Mouse (Mus musculus) intestine, embryonic 14.5 days (tissue): ENCODE data around the gene Pon2. TPM values are rescaled to one million over a fixed set of nuclear protein-coding genes. Genes with fewer than 3 reads are reported as not detected.

Experiments
- ATAC-seq: fragments of 200-750 bp; cut with Nextera tagmentation; replicated peaks from 2 replicates; pipeline ENCODE4 v1.8.0; 2017; ENCODE audit warnings: low read depth, moderate number of reproducible peaks, moderate TSS enrichment, moderate library complexity; ENCODE audit not compliant: low FRiP score, low TSS enrichment
- DNase-seq: peaks from one replicate; pipeline ENCODE4 v3.0.0-alpha.2; 2018; ENCODE audit warnings: low spot score
- H3K27ac ChIP-seq: fragments of 300-500 bp; sonication (generic); 2 replicates; pipeline ENCODE4 v1.5.1; 2014; ENCODE audit warnings: low read depth, mild to moderate bottlenecking, control low read depth
- H3K27me3 ChIP-seq: fragments of 300-500 bp; sonication (generic); replicated peaks from 2 replicates; pipeline ENCODE4 v1.6.1; 2014; ENCODE audit warnings: low read length, control low read depth; ENCODE audit not compliant: control insufficient read depth, insufficient read depth
- H3K36me3 ChIP-seq: fragments of 300-500 bp; sonication (generic); 2 replicates; pipeline ENCODE4 v1.6.1; 2014; ENCODE audit warnings: low read length, control low read depth; ENCODE audit not compliant: control insufficient read depth, insufficient read depth
- H3K4me1 ChIP-seq: fragments of 300-500 bp; sonication (generic); replicated peaks from 2 replicates; pipeline ENCODE4 v1.6.1; 2014; ENCODE audit warnings: low read length, control low read depth, mixed read lengths; ENCODE audit not compliant: control insufficient read depth, insufficient read depth
- H3K4me2 ChIP-seq: fragments of 300-500 bp; sonication (generic); 2 replicates; pipeline ENCODE4 v1.6.1; 2014; ENCODE audit warnings: low read length
- H3K4me3 ChIP-seq: fragments of 300-500 bp; sonication (generic); 2 replicates; pipeline ENCODE4 v1.5.1; 2014; ENCODE audit warnings: low read depth, low read length, control low read depth, mixed read lengths
- H3K9ac ChIP-seq: fragments of 300-500 bp; sonication (generic); 2 replicates; pipeline ENCODE4 v1.6.1; 2014; ENCODE audit warnings: mild to moderate bottlenecking, low read length
- H3K9me3 ChIP-seq: fragments of 300-500 bp; sonication (generic); 2 replicates; pipeline ENCODE4 v1.6.1; 2016; ENCODE audit warnings: low read length, control low read depth; ENCODE audit not compliant: control insufficient read depth
- WGBS: fragments of 180-500 bp; shearing (Covaris S2); extraction: QIAGEN DNeasy Blood & Tissue Kit; methylation state at CpG from one replicate; pipeline ENCODE4 v1.1.7; 2014; 5-methylcytosine and 5-hydroxymethylcytosine counted together
- polyA plus RNA-seq: library from polyadenylated mRNA; unstranded; fragments of >200 nt; fragmentation: Nextera tagmentation; extraction: Ambion mirVana; gene quantifications from 2 replicates; pipeline ENCODE4 v1.2.1, GENCODE M21; 2014

Gene Pon2
- polyA plus RNA-seq, 1 experiment from 2014 or later, result 35.9 TPM

- Histone ChIP-seq H3K9me3 (no peaks in the 10 kb centered on the region), H3K36me3 (no peaks in the 10 kb centered on the region), H3K27me3 (no peaks in the 10 kb centered on the region), H3K4me1 (no peaks in the 10 kb centered on the region), H3K9ac (peak overlapping the region; percentile 74), H3K27ac (peak overlapping the region; percentile 80), H3K4me3 (peak overlapping the region; percentile 65), H3K4me2 (peak overlapping the region; percentile 65)
- peak; percentile 71 for DNase-seq
- ATAC-seq, result peak; percentile 55
- 6% methylated on average over 23 of the region's 25 CpGs for WGBS
Observed at GRCm38 (mm10) chr6:5297321-5298091, 749 bp downstream of the Pon2 start.

DNA sequence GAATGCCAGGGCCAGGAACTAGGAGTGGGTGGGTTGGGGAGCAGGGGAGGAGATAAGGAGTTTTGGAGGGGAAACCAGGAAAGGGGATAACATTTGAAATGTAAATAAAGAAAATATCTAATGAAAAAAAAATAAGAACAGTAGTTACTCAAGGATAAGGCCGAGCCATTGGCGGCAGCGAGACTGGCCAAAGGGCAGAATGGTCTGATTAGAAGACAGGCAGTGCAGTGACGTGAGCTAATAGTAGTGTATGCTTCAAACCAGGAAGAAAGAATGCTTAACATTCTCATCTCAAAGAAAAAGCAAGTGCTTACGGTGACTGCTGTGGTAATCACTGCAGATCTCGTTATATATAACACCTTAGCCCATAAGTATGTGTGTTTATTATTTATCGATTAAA lies 2.2 kb downstream of the Pon2 start:
- no peak for DNase-seq
- H3K9me3 ChIP-seq, result no peaks in the 10 kb centered on the region
- no peaks in the 10 kb centered on the region for H3K27me3 ChIP-seq
- no peak overlapping the region for H3K4me2 ChIP-seq
- ATAC-seq, result no peak
- H3K9ac ChIP-seq, result no peak overlapping the region
- H3K4me3 ChIP-seq, result no peak overlapping the region
- H3K4me1 ChIP-seq, result no peaks in the 10 kb centered on the region; the same call in 1 of the 2 replicates
- WGBS, result 97% methylated on average over 7 of the region's 7 CpGs
- no peaks in the 10 kb centered on the region for H3K36me3 ChIP-seq
- H3K27ac ChIP-seq, result no peak overlapping the region

- H3K9me3 ChIP-seq, result no peaks in the 10 kb centered on the region
- 91% methylated on average over 16 of the region's 16 CpGs for WGBS
Observed at GRCm38 (mm10) chr6:5294659-5295449, 3.4 kb downstream of the Pon2 start.

GRCm38 (mm10) chr6:5292841-5293240 lies 5.4 kb downstream of the Pon2 start:
- Histone ChIP-seq H3K27me3 (no peaks in the 10 kb centered on the region), H3K9ac (no peak overlapping the region), H3K27ac (no peak overlapping the region), H3K4me1 (peaks cover 6% of the 10 kb centered on the region), H3K4me3 (no peak overlapping the region), H3K9me3 (no peaks in the 10 kb centered on the region), H3K36me3 (0 out of 2 replicates have a peak, but pooled peaks cover 3% of the 10 kb centered on the region), H3K4me2 (no peak overlapping the region)
- no peak for ATAC-seq
- WGBS, result 76% methylated on average over 5 of the region's 5 CpGs
- no peak for DNase-seq

More at GRCm38 (mm10) chr6:5294659-5295449, 3.4 kb downstream of the Pon2 start:
- DNase-seq, result no peak
- H3K27me3 ChIP-seq, result no peaks in the 10 kb centered on the region
- no peaks in the 10 kb centered on the region; the same call in 1 of the 2 replicates for H3K4me1 ChIP-seq
- no peak overlapping the region for H3K4me3 ChIP-seq
- H3K36me3 ChIP-seq, result no peaks in the 10 kb centered on the region
- no peak overlapping the region for H3K9ac ChIP-seq
- no peak overlapping the region for H3K27ac ChIP-seq
- no peak for ATAC-seq
- H3K4me2 ChIP-seq, result no peak overlapping the region

DNA sequence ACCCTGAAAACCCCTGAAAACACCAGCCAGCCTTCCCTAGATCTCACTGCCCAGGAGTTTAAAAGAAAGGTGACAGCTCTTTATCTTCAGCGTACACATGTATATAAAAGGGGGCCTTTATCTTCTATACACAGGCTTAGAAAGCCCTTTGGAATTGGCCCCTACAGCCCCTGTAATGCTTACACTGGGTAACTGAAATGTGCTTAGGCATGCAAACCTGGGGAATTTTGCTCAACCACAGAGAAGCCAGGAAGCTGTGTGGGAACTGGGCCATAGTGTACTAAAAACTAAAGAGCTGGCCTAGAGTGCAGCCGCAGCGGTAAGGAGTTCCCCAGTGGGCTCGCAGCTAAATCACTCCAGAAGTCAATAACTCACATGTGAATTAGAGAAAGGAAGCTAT lies 6.8 kb downstream of the Pon2 start:
- 71% methylated on average over 4 of the region's 4 CpGs for WGBS
- no peak for DNase-seq
- Histone ChIP-seq H3K4me2 (no peak overlapping the region), H3K9ac (no peak overlapping the region), H3K9me3 (no peaks in the 10 kb centered on the region), H3K27ac (no peak overlapping the region), H3K4me3 (no peak overlapping the region), H3K27me3 (no peaks in the 10 kb centered on the region), H3K36me3 (0 out of 2 replicates have a peak, but pooled peaks cover 3% of the 10 kb centered on the region), H3K4me1 (peaks cover 6% of the 10 kb centered on the region)
- no peak for ATAC-seq

- no peak for DNase-seq
- no peak overlapping the region for H3K27ac ChIP-seq
Observed at GRCm38 (mm10) chr6:5287919-5288318, 10.3 kb downstream of the Pon2 start.

GRCm38 (mm10) chr6:5287392-5287791 lies 10.9 kb downstream of the Pon2 start:
- Histone ChIP-seq H3K36me3 (0 out of 2 replicates have a peak, but pooled peaks cover 3% of the 10 kb centered on the region), H3K9ac (no peak overlapping the region), H3K4me3 (no peak overlapping the region), H3K4me2 (no peak overlapping the region), H3K4me1 (peaks cover 6% of the 10 kb centered on the region), H3K27ac (no peak overlapping the region), H3K9me3 (no peaks in the 10 kb centered on the region), H3K27me3 (no peaks in the 10 kb centered on the region)
- DNase-seq (no peak), ATAC-seq (no peak)
- WGBS, result 76% methylated on average over 2 of the region's 2 CpGs

More at GRCm38 (mm10) chr6:5287919-5288318, 10.3 kb downstream of the Pon2 start:
- WGBS, result 45% methylated on average over 5 of the region's 5 CpGs
- no peak overlapping the region for H3K4me3 ChIP-seq
- H3K27me3 ChIP-seq, result no peaks in the 10 kb centered on the region
- H3K36me3 ChIP-seq, result 0 out of 2 replicates have a peak, but pooled peaks cover 3% of the 10 kb centered on the region
- peaks cover 6% of the 10 kb centered on the region for H3K4me1 ChIP-seq
- no peak overlapping the region for H3K9ac ChIP-seq
- ATAC-seq, result no peak
- H3K9me3 ChIP-seq, result no peaks in the 10 kb centered on the region
- no peak overlapping the region for H3K4me2 ChIP-seq

GRCm38 (mm10) chr6:5282418-5282817 lies 15.8 kb downstream of the Pon2 start:
- Histone ChIP-seq H3K4me3 (no peak overlapping the region), H3K36me3 (no peaks in the 10 kb centered on the region), H3K9ac (no peak overlapping the region), H3K4me1 (no peaks in the 10 kb centered on the region), H3K27ac (no peak overlapping the region), H3K27me3 (no peaks in the 10 kb centered on the region), H3K4me2 (no peak overlapping the region), H3K9me3 (no peaks in the 10 kb centered on the region)
- no peak for ATAC-seq
- WGBS, result 70% methylated on average over 7 of the region's 7 CpGs
- no peak for DNase-seq
